Mouse (Mus musculus) right cerebral cortex, postnatal 14 days (tissue): Measurements from ENCODE around the gene Traf3.

ENCODE experiments used
- DNase-seq: peaks from one replicate; pipeline ENCODE4 v3.0.0; 2022

Gene Traf3

GRCm38 (mm10) chr12:111207641-111208040 lies 41.5 kb downstream of the Traf3 start:
- no peak for DNase-seq

GRCm38 (mm10) chr12:111211729-111212128 lies 45.6 kb downstream of the Traf3 start:
- DNase-seq = no peak

GRCm38 (mm10) chr12:111218867-111219266 lies 52.7 kb downstream of the Traf3 start:
- no peak for DNase-seq

DNA sequence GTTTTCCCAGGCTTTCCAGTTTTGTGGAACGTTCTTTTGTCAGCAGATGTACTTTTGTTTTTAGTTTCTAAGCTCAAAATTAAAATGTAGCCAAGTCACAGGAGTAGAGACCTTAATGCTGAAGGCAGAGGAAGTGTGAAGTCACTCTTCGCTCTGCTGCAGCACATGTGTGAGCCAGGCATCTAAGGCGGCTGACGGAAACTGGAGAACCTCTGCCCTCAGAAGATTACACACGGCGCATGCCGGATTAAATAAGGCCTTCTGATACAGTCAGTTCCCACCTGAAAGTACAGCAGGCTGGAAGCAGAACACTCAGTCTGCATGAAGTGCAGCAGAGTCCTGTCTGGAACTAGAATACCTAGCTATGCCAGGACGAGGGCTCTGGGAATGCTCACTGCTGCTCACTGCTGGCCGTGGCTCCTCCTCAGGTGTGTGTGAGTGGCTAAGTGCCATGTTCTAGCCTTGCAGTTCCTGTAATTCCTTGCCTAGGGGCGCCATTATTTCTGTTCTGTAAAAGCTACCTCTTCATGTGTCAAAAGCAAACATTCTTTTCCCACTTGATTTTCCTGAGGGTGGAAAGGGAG lies 59.1 kb downstream of the Traf3 start:
- DNase-seq = no peak

- no peak for DNase-seq
Measured at GRCm38 (mm10) chr12:111227410-111227809, 61.2 kb downstream of the Traf3 start.

- no peak for DNase-seq
Measured at GRCm38 (mm10) chr12:111228488-111228887, 62.3 kb downstream of the Traf3 start.

DNA sequence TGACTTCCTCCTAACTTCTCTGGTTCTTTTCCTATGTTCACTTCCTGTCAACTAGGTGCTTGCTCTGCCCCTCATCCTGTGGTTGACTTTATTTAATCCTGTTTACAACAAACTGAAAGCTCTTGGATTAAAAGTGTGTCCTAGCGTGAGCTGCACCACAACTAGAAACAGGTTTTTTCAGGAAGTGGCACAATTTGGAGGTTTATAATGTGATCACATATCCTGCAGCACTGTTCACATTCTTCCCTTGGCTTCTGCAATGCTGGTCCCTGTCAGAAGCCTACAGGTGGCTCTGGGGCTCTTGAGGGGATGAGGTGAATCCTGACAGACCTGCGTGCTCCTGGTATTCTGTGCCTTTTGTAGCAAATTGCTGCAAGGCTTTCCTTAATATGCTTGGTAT lies 64.6 kb downstream of the Traf3 start:
- no peak for DNase-seq

- DNase-seq = no peak
Measured at GRCm38 (mm10) chr12:111233798-111234197, 67.6 kb downstream of the Traf3 start.

GRCm38 (mm10) chr12:111234383-111234782 lies 68.2 kb downstream of the Traf3 start:
- DNase-seq = no peak

DNA sequence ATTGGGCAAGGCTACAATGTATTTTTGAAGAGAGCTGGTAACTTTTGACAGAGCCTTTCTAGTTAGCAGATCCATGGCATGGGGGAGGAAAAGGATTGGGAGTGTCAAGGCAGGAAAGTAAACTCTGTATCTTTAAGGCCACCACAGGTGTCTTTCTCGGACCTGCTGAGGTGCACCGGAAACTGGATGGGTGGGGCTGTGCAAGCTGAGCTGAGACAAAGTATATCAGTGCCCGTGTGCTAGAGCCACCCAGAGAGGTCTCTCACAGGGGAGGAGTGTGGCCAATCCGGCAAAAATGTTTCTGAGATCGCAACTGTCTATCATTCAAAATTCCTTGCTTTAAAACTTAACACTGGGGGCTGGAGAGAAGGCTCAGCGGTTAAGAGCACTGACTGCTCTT lies 69.5 kb downstream of the Traf3 start:
- DNase-seq = no peak

- no peak for DNase-seq
Measured at GRCm38 (mm10) chr12:111237611-111238188, 71.5 kb downstream of the Traf3 start.

DNA sequence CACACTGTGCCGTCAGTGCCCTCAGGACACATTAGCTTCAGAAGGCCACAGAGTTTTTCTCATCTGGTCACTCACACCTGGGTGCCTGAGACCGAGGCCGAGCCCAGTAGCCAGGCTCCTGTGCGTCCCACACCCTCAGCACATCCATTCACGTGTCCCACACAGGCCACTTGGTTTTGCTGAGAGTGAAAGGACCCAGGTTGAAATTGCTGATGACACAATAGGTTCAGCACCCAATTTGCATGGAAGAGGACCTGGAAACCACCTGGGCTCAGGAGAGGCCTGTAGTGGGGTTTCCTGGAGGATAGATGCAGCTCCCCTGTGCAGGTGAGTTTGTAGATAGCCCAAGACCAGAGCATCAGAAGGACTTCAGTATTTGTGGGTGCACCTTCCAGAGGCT lies 72.2 kb downstream of the Traf3 start:
- no peak for DNase-seq

DNA sequence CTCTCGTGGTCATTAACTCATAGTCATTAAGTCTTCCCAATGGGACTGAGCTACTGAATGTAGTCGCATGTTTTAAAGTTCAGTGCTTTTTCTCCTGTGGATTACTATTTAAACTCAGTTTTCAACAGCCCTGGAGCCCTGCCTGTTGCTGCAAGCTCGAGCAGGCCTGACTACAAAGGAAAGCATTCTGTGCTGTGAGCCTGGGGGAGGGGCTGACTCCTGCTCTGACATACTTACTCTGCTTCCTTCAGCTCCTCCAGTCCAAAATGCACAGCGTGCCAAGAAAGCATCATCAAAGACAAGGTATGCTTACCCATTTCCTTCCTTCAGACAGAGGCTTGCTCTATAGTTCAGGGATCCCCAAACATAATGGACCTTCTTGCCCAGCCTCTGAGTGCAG lies 72.6 kb downstream of the Traf3 start:
- peak; percentile 50 for DNase-seq

- DNase-seq = no peak
Measured at GRCm38 (mm10) chr12:111239930-111240329, 73.8 kb downstream of the Traf3 start.

DNA sequence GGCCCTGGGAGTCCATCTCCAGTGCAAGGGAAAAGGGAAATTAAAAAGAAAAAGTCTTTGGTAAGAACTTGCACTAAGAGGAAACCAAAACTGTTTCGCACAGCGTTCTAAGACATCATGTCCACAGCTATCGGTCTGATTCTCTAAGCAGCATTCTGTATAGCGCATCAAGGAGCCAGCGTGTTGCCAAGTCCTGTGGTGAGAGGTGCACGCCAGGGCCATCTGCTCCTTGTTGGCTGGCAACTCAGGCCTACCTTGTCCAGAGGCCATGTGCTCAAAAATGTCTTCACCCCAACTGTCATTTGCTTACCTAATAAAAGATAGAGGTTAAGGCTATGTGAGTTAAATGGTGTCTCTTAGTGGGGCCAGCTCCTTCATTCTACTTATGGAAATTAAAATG lies 75.7 kb downstream of the Traf3 start:
- no peak for DNase-seq

DNA sequence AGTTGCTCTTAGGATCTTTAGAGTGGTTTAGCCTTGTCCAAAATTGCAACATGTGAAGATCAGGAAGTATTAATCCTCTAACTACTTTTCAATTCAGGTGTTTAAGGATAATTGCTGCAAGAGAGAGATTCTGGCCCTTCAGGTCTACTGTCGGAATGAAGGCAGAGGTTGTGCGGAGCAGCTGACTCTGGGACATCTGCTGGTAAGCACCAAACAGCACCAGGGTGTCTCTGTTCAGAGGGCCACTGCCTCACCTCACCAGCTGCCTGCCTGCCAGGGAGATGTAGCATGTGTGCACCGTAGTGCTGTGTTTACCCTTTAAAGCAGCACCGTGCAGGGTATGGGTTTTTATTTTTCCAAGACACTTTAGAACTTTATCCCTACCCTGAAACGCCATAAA lies 76.2 kb downstream of the Traf3 start:
- DNase-seq = no peak

DNA sequence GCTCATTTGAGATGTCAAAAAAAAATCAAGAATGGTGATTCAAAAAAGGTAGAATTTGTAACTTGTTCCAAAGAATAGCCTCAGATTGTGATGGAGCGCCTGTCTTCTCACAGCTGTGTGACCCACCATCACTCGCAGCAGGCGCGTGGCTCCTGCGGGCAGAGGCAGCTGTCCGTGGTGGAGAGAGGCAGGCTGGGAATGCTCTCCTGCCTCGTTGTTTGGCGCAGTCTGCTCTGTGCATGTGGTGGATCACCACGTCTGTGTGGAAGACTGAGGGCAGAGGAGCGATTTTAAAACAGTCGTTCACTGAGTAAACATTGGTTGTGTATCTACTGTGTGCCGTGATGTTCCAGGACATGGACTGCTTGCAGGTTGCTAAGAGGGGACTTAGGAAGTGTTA lies 77.6 kb downstream of the Traf3 start:
- DNase-seq = no peak

DNA sequence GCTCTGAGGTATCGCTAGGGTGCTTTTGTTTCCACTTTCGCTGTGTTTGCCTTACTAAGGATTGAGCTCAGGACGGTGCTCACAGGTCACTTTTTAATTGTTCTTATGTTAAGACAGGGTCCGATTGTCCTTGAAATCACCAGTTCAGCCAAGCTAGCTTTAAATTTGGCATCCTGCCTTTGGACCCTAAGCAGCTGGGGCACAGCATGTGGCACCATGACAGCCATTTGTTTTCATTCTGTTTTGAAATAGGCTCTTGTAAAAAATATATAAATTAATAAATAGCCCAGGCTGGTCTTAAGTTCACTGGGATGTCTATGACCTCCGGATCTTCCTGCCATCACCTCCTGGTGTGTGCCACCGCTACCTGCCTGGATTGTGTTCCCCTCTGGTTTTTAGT lies 78.9 kb downstream of the Traf3 start:
- no peak for DNase-seq

DNA sequence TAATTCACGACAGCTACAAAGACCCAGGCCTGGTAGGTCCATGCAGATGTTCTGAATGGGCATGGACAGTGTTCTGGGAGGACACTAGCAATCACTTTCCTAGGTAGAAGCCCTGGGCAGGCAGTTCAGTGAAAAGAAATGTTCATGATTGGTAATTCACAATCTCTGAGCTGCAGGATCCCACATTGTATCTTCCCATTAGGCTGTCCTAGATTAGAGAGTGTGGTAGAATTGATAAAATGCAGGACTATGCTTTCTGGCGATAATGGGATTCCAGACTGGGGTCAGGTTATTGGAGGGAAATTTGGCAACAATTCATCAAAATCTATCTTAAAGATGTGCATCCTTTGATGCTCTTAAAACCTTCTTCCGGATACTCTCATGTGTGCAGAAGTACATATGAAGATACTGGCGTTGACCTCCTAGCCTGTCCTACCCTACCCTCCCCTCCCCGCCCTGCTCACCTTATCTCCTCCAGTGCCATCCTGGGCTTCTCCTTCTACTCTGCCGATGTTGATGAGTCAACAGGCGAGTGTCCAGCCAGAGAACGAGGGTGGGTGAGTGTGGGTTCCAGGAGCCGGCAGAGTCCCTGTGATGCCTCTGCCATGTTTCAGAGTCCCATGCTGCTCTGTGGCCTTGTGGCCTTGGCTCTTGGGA lies 80.8 kb downstream of the Traf3 start:
- no peak for DNase-seq

DNA sequence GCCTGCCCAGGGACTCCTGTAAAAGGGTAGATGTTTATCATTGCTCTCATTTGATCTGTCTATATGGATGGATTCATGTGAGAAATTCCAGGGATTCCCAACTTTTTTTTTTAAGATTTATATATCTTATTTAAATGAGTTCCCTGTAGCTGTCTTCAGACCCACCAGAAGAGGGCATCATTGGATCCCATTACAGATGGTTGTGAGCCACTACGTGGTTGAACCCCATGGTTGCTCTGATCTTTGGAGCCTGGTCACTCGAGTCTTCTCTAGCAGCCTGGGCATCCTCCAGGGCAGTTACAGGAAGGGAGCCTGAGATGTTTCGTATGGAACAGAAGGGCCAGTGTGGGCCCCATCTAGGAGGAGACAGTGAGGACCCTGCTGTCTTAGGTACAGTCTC lies 82.9 kb downstream of the Traf3 start:
- no peak for DNase-seq

DNA sequence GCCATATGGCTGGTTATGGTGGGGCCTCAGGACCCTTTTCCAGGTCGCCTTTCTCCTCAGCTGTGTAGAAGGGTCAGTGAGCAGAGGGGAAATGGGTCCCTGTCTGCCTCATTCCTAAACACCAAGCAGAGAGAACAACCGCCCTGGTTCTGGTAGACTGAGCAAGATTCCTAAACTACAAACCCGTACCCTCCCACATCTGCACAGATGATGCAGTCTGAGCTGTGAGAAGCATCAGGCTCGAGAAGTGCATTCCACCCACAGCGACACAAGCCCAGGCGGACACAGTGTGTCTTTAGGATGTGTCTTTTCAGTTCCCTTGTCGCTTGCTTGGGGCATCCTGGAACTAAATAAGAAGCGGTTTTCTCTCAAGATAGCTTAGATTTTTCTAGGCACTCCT lies 83.9 kb downstream of the Traf3 start:
- no peak for DNase-seq

- no peak for DNase-seq
Measured at GRCm38 (mm10) chr12:111251227-111251626, 85.1 kb downstream of the Traf3 start.

DNA sequence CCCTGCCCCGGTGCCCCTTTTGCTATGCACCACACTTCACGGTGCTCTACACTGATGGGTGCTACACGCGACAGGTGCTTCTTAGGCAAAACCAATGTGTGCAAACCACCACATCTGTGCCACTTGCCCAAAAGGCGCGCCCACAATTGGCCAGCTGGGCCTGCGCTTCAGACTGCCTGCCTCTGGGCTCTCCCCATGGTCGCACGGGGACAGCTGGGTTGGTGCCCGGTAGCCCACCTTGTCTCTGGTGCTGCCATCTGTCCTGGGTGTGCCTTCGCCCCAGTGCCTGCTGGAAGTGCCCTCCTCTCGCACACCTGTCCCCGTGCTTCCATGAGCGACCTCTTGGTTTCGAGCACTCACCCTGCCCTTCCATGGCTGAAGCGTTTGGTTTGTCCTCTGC lies 97.5 kb downstream of the Traf3 start:
- DNase-seq = no peak

- no peak for DNase-seq
Measured at GRCm38 (mm10) chr12:111265212-111265611, 99.0 kb downstream of the Traf3 start.

- DNase-seq = no peak
Measured at GRCm38 (mm10) chr12:111266592-111266991, 100.4 kb downstream of the Traf3 start.
